Mouse (Mus musculus) forebrain, embryonic 10.5 days (tissue): ENCODE measurements at regions not wholly inside any gene's neighbourhood (a gene's known extent, or its start where the extent isn't known, plus 50 kb on each side); places are given as distances from the start of the nearest gene placed in this dataset.

Source experiments
- DNase-seq: peaks from one replicate; pipeline ENCODE4 v3.0.0-alpha.2; 2017; ENCODE audit warnings: low spot score; ENCODE audit errors: extremely low spot score
- H3K27ac ChIP-seq: fragments of 300-500 bp; sonication (generic); 2 replicates; pipeline ENCODE4 v1.5.1; 2016; ENCODE audit warnings: mild to moderate bottlenecking
- H3K27me3 ChIP-seq: fragments of 300-500 bp; sonication (generic); 2 replicates; pipeline ENCODE4 v1.6.1; 2016; ENCODE audit warnings: mild to moderate bottlenecking; ENCODE audit not compliant: poor library complexity, severe bottlenecking
- H3K36me3 ChIP-seq: fragments of 300-500 bp; sonication (generic); replicated peaks from 2 replicates; pipeline ENCODE4 v1.6.1; 2016; ENCODE audit warnings: mild to moderate bottlenecking, moderate library complexity
- H3K4me1 ChIP-seq: fragments of 300-500 bp; sonication (generic); 2 replicates; pipeline ENCODE4 v1.6.1; 2016
- H3K4me3 ChIP-seq: fragments of 300-500 bp; sonication (generic); 2 replicates; pipeline ENCODE4 v1.5.1; 2016; ENCODE audit warnings: mild to moderate bottlenecking, moderate library complexity
- H3K9me3 ChIP-seq: fragments of 300-500 bp; sonication (generic); 2 replicates; pipeline ENCODE4 v1.6.1; 2016; ENCODE audit warnings: mild to moderate bottlenecking, moderate library complexity
- WGBS: fragments of 180-500 bp; shearing (Covaris S2); methylation state at CpG from one replicate; pipeline ENCODE4 v1.1.7; 2016; 5-methylcytosine and 5-hydroxymethylcytosine counted together

GRCm38 (mm10) chr1:69277428-69277827 lies 169.6 kb upstream of the Erbb4 start:
- WGBS: 88% methylated on average over 4 of the region's 4 CpGs
- Histone ChIP-seq H3K27ac (no peak overlapping the region), H3K4me1 (peaks cover 7% of the 10 kb centered on the region; the same call in 1 of the 2 replicates), H3K9me3 (no peaks in the 10 kb centered on the region), H3K36me3 (no peaks in the 10 kb centered on the region), H3K27me3 (no peaks in the 10 kb centered on the region), H3K4me3 (no peak overlapping the region)
- no peak for DNase-seq

- no peak overlapping the region for H3K4me3 ChIP-seq
- H3K4me1 ChIP-seq: no peaks in the 10 kb centered on the region
- WGBS: 79% methylated on average over 5 of the region's 5 CpGs
- DNase-seq: no peak
- no peaks in the 10 kb centered on the region for H3K9me3 ChIP-seq
- H3K27me3 ChIP-seq: no peaks in the 10 kb centered on the region
- H3K27ac ChIP-seq: no peak overlapping the region
- H3K36me3 ChIP-seq: no peaks in the 10 kb centered on the region
Measured at GRCm38 (mm10) chr1:69247691-69248090, 139.8 kb upstream of the Erbb4 start.

- 0 out of 2 replicates have a peak, but pooled peaks cover 3% of the 10 kb centered on the region for H3K9me3 ChIP-seq
- peak overlapping the region; percentile 40 for H3K4me3 ChIP-seq
- peaks cover 7% of the 10 kb centered on the region for H3K4me1 ChIP-seq
- 86% methylated on average over 3 of the region's 3 CpGs for WGBS
- DNase-seq: no peak
- H3K36me3 ChIP-seq: no peaks in the 10 kb centered on the region
- H3K27me3 ChIP-seq: no peaks in the 10 kb centered on the region
- H3K27ac ChIP-seq: peak overlapping the region; percentile 82
Measured at GRCm38 (mm10) chr1:69242289-69242909, 134.5 kb upstream of the Erbb4 start.

GRCm38 (mm10) chr1:69241502-69242214 lies 133.8 kb upstream of the Erbb4 start:
- H3K4me3 ChIP-seq: peak overlapping the region; percentile 40
- H3K4me1 ChIP-seq: peaks cover 7% of the 10 kb centered on the region
- no peaks in the 10 kb centered on the region for H3K36me3 ChIP-seq

GRCm38 (mm10) chr1:69227864-69228263 lies 120.0 kb upstream of the Erbb4 start:
- Histone ChIP-seq H3K27ac (no peak overlapping the region), H3K4me3 (no peak overlapping the region), H3K4me1 (no peaks in the 10 kb centered on the region), H3K36me3 (no peaks in the 10 kb centered on the region), H3K27me3 (no peaks in the 10 kb centered on the region), H3K9me3 (no peaks in the 10 kb centered on the region; the same call in 1 of the 2 replicates)
- no peak for DNase-seq

More at GRCm38 (mm10) chr1:69241502-69242214, 133.8 kb upstream of the Erbb4 start:
- Histone ChIP-seq H3K27ac (peak overlapping the region; percentile 82), H3K9me3 (0 out of 2 replicates have a peak, but pooled peaks cover 3% of the 10 kb centered on the region), H3K27me3 (no peaks in the 10 kb centered on the region)
- DNase-seq: peak; percentile 69
- WGBS: 15% methylated on average over 11 of the region's 11 CpGs

- no peak for DNase-seq
- Histone ChIP-seq H3K36me3 (no peaks in the 10 kb centered on the region), H3K4me1 (no peaks in the 10 kb centered on the region), H3K27ac (no peak overlapping the region), H3K4me3 (no peak overlapping the region), H3K9me3 (no peaks in the 10 kb centered on the region), H3K27me3 (no peaks in the 10 kb centered on the region)
- WGBS: 83% methylated on average over 1 of the region's 1 CpGs
Measured at GRCm38 (mm10) chr1:69212896-69213500, 105.1 kb upstream of the Erbb4 start.

GRCm38 (mm10) chr1:69202745-69203144 lies 94.9 kb upstream of the Erbb4 start:
- WGBS: 76% methylated on average over 2 of the region's 2 CpGs
- Histone ChIP-seq H3K4me1 (no peaks in the 10 kb centered on the region), H3K27ac (no peak overlapping the region), H3K36me3 (no peaks in the 10 kb centered on the region), H3K9me3 (no peaks in the 10 kb centered on the region), H3K4me3 (no peak overlapping the region), H3K27me3 (no peaks in the 10 kb centered on the region)
- no peak for DNase-seq

- no peaks in the 10 kb centered on the region for H3K4me1 ChIP-seq
- no peak for DNase-seq
- WGBS: 58% methylated on average over 5 of the region's 5 CpGs
- no peak overlapping the region for H3K27ac ChIP-seq
- H3K27me3 ChIP-seq: no peaks in the 10 kb centered on the region
- H3K4me3 ChIP-seq: no peak overlapping the region
- no peaks in the 10 kb centered on the region for H3K9me3 ChIP-seq
- no peaks in the 10 kb centered on the region for H3K36me3 ChIP-seq
Measured at GRCm38 (mm10) chr1:69165202-69165601, 57.3 kb upstream of the Erbb4 start.
